Mouse (Mus musculus) erythroblast, embryonic 14.5 days (primary cell): Measurements from ENCODE around the gene 4930558K02Rik.

Experiments
- GATA1 ChIP-seq: IDR thresholded peaks from 2 replicates; pipeline ENCODE4 v1.6.1; 2012; ENCODE audit warnings: low read length, inconsistent platforms, mixed read lengths
- TAL1 ChIP-seq: IDR thresholded peaks from 3 replicates; pipeline ENCODE4 v1.6.1; 2012; ENCODE audit warnings: low read length, inconsistent platforms, mixed read lengths

- TF ChIP-seq GATA1 (no peak), TAL1 (no peak)
Observed at GRCm38 (mm10) chr1:161927976-161928375, 51.5 kb downstream of the 4930558K02Rik start.
